Mouse (Mus musculus): ENCODE measurements around the gene Wwp2.
A peak's percentile ranks its signal among the peaks of the same experiment; 100 is the strongest.

GRCm38 (mm10) chr8:107424597-107425229 is 11.5 kb upstream of the Wwp2 start, which contains the start of gene Nob1:
- TF ChIP-seq CTCF (conservative IDR thresholded peaks at IDR 0.05; ENCODE audit: insufficient read depth, insufficient read length, low read depth, low read length) (peak; percentile 90), POLR2A (IDR thresholded peaks at IDR 0.05; ENCODE audit: low read depth, low read length) (peak; percentile 62)

Data from kidney, adult 2 months (tissue).